ENCODE assay signal across 17 mouse cellular contexts in the genomic region with DNA sequence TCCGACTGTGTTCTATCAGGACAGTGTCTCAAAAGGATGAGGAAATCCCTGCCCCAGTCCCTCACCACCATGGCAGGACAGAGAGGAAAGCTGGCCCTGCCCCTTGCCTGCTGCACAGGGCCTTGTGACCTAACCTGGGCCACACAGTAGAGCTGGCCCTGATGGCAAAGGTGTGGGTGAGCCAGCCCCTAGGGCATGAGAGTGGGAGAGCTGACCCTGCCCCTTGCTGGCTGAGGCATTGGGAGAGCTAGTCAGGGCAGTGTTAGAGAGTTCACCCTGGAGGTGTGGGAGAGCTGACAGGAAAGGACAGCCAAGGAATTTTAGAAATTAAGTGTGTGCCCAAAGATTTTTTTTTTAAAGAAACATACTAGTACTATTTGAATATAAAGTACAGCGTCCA.
"Had no signal": no experiment of that assay in that cellular context is flagged by ENCODE, and none has a peak within 500 bp of the region (broad histone marks: within the 10 kb centered on the region; RNA-seq: fewer than 3 reads in every experiment).

No protein-coding gene starts in this region.

- DNase-seq: kidney, postnatal 36 days; layer of hippocampus, postnatal 36 days; liver, embryonic 13.5 days; lung, adult 2 months; lung, postnatal 14 days; lung, postnatal 4 days; retina, postnatal 1 day; right cerebral cortex, postnatal 25 days; spleen, adult 18-20 months; thymus, adult 18-20 months; thymus, postnatal 4 days had no signal

- H3K27me3 ChIP-seq: liver, embryonic 13.5 days; midbrain, embryonic 13.5 days; neural tube, embryonic 13.5 days had no signal

- H3K9me3 ChIP-seq: liver, embryonic 13.5 days; midbrain, embryonic 10.5 days; midbrain, embryonic 13.5 days; neural tube, embryonic 13.5 days had no signal

- H3K4me3 ChIP-seq: left cerebral cortex, adult 2 months; liver, embryonic 13.5 days; midbrain, embryonic 10.5 days; midbrain, embryonic 13.5 days; myocyte; neural tube, embryonic 13.5 days had no signal

- H3K36me3 ChIP-seq: liver, embryonic 13.5 days; midbrain, embryonic 10.5 days; midbrain, embryonic 13.5 days; neural tube, embryonic 13.5 days had no signal

- H3K4me1 ChIP-seq: liver, embryonic 13.5 days; midbrain, embryonic 10.5 days; midbrain, embryonic 13.5 days; neural tube, embryonic 13.5 days had no signal

- H3K27ac ChIP-seq: kidney, postnatal 0 days; left cerebral cortex, adult 2 months; liver, embryonic 13.5 days; midbrain, embryonic 10.5 days; midbrain, embryonic 13.5 days; neural tube, embryonic 13.5 days had no signal
